Mouse (Mus musculus) cortical plate, adult 2 months (tissue): Measurements from ENCODE around the gene Slfn14. TPM values are rescaled to one million over a fixed set of nuclear protein-coding genes. Genes with fewer than 3 reads are reported as not detected.

Experiments used
- H3K27ac ChIP-seq: fragments of 200-500 bp; 2 replicates; pipeline ENCODE4 v1.5.1; 2012; ENCODE audit warnings: low read length, control low read depth, inconsistent platforms; ENCODE audit not compliant: insufficient read depth
- H3K4me1 ChIP-seq: fragments of 200-500 bp; 2 replicates; pipeline ENCODE4 v1.6.1; 2011; ENCODE audit warnings: low read length; ENCODE audit not compliant: control insufficient read depth, insufficient read depth
- H3K4me3 ChIP-seq: fragments of 200-500 bp; 2 replicates; pipeline ENCODE4 v1.5.1; 2011; ENCODE audit warnings: mild to moderate bottlenecking, low read length, control low read depth; ENCODE audit not compliant: insufficient read depth
- CTCF ChIP-seq: fragments of 200-500 bp; IDR thresholded peaks from 2 replicates; pipeline ENCODE4 v1.5.1; 2011; ENCODE audit warnings: mild to moderate bottlenecking, control low read depth, low read length; ENCODE audit not compliant: insufficient read depth; ENCODE audit errors: extremely low read depth
- POLR2A ChIP-seq: fragments of 200-500 bp; IDR thresholded peaks from 2 replicates; pipeline ENCODE4 v1.6.1; 2011; ENCODE audit warnings: mild to moderate bottlenecking, low read length, control low read depth; ENCODE audit not compliant: insufficient read depth; ENCODE audit errors: extremely low read depth
- polyA plus RNA-seq: library from polyadenylated mRNA; depleted of rRNA; stranded (reverse); fragments of >200 nt; gene quantifications from 2 replicates; pipeline ENCODE4 v1.2.3, GENCODE M21; 2012

The Slfn14 gene
- polyA plus RNA-seq, 1 experiment: not detected

GRCm38 (mm10) chr11:83289036-83289435 is 2.5 kb upstream of the Slfn14 start:
- TF ChIP-seq CTCF (no peak), POLR2A (no peak)

GRCm38 (mm10) chr11:83285627-83286026 is 899 bp downstream of the Slfn14 start:
- H3K4me3 ChIP-seq: no peak overlapping the region
- TF ChIP-seq POLR2A (no peak), CTCF (no peak)
- no peak overlapping the region for H3K27ac ChIP-seq
- H3K4me1 ChIP-seq: no peaks in the 10 kb centered on the region

More at GRCm38 (mm10) chr11:83289036-83289435, 2.5 kb upstream of the Slfn14 start:
- H3K4me1 ChIP-seq: peaks cover 2% of the 10 kb centered on the region; the same call in 1 of the 2 replicates
- H3K27ac ChIP-seq: no peak overlapping the region
- H3K4me3 ChIP-seq: no peak overlapping the region

- no peak overlapping the region for H3K27ac ChIP-seq
- H3K4me3 ChIP-seq: no peak overlapping the region
- TF ChIP-seq POLR2A (no peak), CTCF (no peak)
- no peaks in the 10 kb centered on the region for H3K4me1 ChIP-seq
Observed at GRCm38 (mm10) chr11:83282084-83282483, 4.4 kb downstream of the Slfn14 start.

- no peaks in the 10 kb centered on the region for H3K4me1 ChIP-seq
- H3K4me3 ChIP-seq: no peak overlapping the region
- no peak for TF ChIP-seq POLR2A
- no peak for TF ChIP-seq CTCF
- no peak overlapping the region for H3K27ac ChIP-seq
Observed at GRCm38 (mm10) chr11:83279691-83280090, 6.8 kb downstream of the Slfn14 start.

GRCm38 (mm10) chr11:83279024-83279423 is 7.5 kb downstream of the Slfn14 start:
- TF ChIP-seq CTCF (no peak), POLR2A (no peak)
- Histone ChIP-seq H3K27ac (no peak overlapping the region), H3K4me1 (no peaks in the 10 kb centered on the region), H3K4me3 (no peak overlapping the region)

- no peak overlapping the region for H3K27ac ChIP-seq
- TF ChIP-seq POLR2A (no peak), CTCF (no peak)
- H3K4me1 ChIP-seq: no peaks in the 10 kb centered on the region
- no peak overlapping the region for H3K4me3 ChIP-seq
Observed at GRCm38 (mm10) chr11:83276251-83276650, 10.3 kb downstream of the Slfn14 start.

GRCm38 (mm10) chr11:83271951-83272843 is 14.3 kb downstream of the Slfn14 start:
- Histone ChIP-seq H3K27ac (no peak overlapping the region), H3K4me1 (no peaks in the 10 kb centered on the region), H3K4me3 (no peak overlapping the region)
- TF ChIP-seq POLR2A: no peak
- TF ChIP-seq CTCF: peak; percentile 25; the same call in 1 of the 2 replicates

- Histone ChIP-seq H3K4me3 (peak overlapping the region; percentile 34), H3K27ac (peak overlapping the region; percentile 55; the same call in 1 of the 2 replicates), H3K4me1 (no peaks in the 10 kb centered on the region)
- TF ChIP-seq CTCF (no peak), POLR2A (peak; percentile 65)
Observed at GRCm38 (mm10) chr11:83271151-83271950, 15.2 kb downstream of the Slfn14 start.

- no peaks in the 10 kb centered on the region for H3K4me1 ChIP-seq
- H3K27ac ChIP-seq: peak overlapping the region; percentile 55; the same call in 1 of the 2 replicates
- H3K4me3 ChIP-seq: peak overlapping the region; percentile 34
- TF ChIP-seq POLR2A (no peak), CTCF (no peak)
Observed at GRCm38 (mm10) chr11:83270842-83271150, 15.7 kb downstream of the Slfn14 start.

- no peak overlapping the region for H3K4me3 ChIP-seq
- no peak for TF ChIP-seq POLR2A
- peak; percentile 46; the same call in 1 of the 2 replicates for TF ChIP-seq CTCF
- no peak overlapping the region for H3K27ac ChIP-seq
- no peaks in the 10 kb centered on the region for H3K4me1 ChIP-seq
Observed at GRCm38 (mm10) chr11:83263146-83263545, 23.4 kb downstream of the Slfn14 start.
